Mouse (Mus musculus): ENCODE data around the gene Ddi1. TPM values are rescaled to one million over a fixed set of nuclear protein-coding genes. Genes with fewer than 3 reads are reported as not detected.
"Not testable (repeated sequence)": the region's sequence is repeated elsewhere in the genome, so short reads cannot be mapped to it uniquely, and the experiment has no call there.

The Ddi1 gene
- not detected for total RNA-seq (2021)

- no peak for DNase-seq (ENCODE audit: low spot score in 2 of 2)
- intact Hi-C loops (cut with DNase I) = no loop called here
Measured at GRCm38 (mm10) chr9:6269796-6270280, at the start of gene Ddi1. Ddi1 (minus strand) TSS chr9:6269846.

- no peak for DNase-seq (ENCODE audit: low spot score in 2 of 2)
- intact Hi-C loops (cut with DNase I) = no loop called here
Measured at GRCm38 (mm10) chr9:6317114-6317513, 47.5 kb upstream of the Ddi1 start.

DNA sequence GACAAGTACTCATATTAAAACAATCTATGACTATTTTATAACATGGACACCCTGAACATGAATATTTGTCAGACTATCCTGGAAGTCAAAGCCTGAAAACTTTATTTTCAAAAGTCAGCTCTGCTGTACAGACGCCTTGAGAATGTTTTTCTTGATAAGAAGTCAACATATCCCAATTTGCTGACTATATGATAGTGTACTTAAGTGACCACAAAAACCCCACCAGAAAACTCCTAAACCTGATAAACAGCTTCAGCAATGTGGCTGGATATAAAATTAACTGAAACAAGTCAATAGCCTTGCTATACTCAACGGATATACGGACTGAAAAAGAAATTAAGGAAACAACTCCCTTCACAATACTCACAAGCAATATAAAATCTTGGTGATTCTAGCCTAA lies 36.2 kb upstream of the Ddi1 start:
- DNase-seq (ENCODE audit: low spot score in 2 of 2) = no peak
- intact Hi-C loops (cut with DNase I) = no loop called here

GRCm38 (mm10) chr9:6304590-6304989 lies 34.9 kb upstream of the Ddi1 start:
- DNase-seq (ENCODE audit: low spot score in 2 of 2) = no peak
- intact Hi-C loops (cut with DNase I) = no loop called here

- intact Hi-C loops (cut with DNase I) = no loop called here
- no peak for DNase-seq (ENCODE audit: low spot score in 2 of 2)
Measured at GRCm38 (mm10) chr9:6302050-6302449, 32.4 kb upstream of the Ddi1 start.

GRCm38 (mm10) chr9:6298547-6298946 lies 28.9 kb upstream of the Ddi1 start:
- DNase-seq (ENCODE audit: low spot score in 2 of 2) = no peak
- intact Hi-C loops (cut with DNase I) = no loop called here

DNA sequence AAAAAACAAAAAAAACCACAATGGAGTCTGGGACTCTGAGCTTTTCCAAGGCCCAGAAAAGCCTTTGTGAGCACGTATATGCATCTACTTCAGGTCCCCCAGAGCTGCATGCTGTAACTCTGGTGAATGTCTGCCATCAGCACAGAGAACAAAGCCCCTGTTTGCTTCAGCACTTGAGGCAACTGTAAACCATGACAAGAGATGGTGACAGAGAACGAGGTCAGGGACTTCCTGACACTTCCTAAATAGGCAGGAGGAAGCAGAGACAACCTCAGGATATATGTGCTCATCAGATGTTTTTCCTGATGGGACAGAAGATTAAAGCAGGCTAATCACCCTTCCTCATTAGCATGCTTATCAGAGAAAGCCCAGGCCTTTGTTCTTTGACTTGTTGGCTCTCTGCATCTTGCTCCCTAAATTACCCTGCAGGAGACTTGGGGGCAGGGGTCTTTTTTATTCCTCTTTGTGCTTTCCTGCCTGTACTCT lies 19.6 kb upstream of the Ddi1 start:
- intact Hi-C loops (cut with DNase I) = no loop called here
- DNase-seq (ENCODE audit: low spot score in 2 of 2) = no peak

- no peak for DNase-seq (ENCODE audit: low spot score in 2 of 2)
- intact Hi-C loops (cut with DNase I) = no loop called here
Measured at GRCm38 (mm10) chr9:6286770-6287169, 17.1 kb upstream of the Ddi1 start.

DNA sequence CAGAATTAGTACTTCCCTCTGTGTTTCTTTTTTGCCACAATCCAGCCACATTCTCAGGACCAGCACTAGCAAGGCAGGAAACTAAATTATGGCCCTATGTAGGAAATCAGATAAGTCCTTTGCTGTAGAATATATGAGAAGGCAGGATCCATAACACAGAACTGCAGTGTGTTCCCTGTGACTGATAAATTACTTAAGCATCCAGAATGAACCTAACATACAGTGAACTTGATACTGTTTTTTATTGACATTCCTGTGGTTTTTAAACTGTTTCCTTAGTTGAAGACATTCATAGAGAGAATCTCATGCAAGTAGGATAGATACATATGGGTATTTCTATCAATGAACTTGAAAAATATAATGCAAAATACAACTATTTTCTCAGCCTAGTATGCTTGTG lies 7.9 kb upstream of the Ddi1 start:
- intact Hi-C loops (cut with DNase I) = no loop called here
- no peak for DNase-seq (ENCODE audit: low spot score in 2 of 2)

- no peak for DNase-seq (ENCODE audit: low spot score in 2 of 2)
- intact Hi-C loops (cut with DNase I) = no loop called here
Measured at GRCm38 (mm10) chr9:6276395-6276794, 6.7 kb upstream of the Ddi1 start.

DNA sequence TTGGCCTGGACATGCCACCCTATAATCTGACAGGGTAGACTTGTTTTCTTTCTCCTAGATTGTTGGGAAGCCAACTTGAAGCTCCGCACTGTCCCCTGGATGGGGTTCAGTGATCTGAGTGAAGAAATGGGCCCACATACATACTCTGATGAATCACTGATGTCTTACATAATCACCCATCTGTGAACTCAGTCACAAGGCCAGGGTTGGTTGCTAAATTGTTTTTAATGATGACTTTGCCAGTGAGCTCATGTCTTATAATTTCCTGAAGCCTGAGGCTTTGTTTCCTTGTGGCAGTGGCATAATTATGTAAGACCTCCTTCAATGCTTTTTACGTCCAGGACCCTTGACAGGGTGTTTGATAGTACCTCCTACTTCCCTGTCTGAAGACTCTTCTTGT lies 4.8 kb downstream of the Ddi1 start:
- intact Hi-C loops (cut with DNase I) = no loop called here
- DNase-seq (ENCODE audit: low spot score in 2 of 2) = no peak

GRCm38 (mm10) chr9:6257072-6257471 lies 12.6 kb downstream of the Ddi1 start:
- no peak for DNase-seq (ENCODE audit: low spot score in 2 of 2)
- intact Hi-C loops (cut with DNase I) = no loop called here

DNA sequence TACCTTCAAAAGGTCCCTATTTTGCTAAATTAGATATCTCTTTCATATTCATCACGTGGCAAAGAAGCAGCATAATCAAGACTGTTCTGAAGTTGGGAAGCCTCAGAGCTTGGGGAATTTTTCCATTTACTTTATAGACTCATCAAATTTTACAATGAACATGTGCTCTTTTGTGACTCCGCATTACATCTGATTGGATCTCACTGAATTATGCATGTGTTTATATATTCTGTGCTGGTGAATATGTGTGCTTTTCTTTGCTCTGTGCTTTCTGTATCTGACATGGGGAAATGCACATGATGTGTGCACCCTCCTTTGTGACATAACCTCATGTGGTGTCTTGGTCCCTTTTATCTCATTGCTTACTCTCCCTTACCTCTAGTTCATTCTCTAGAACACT lies 17.7 kb downstream of the Ddi1 start:
- no peak for DNase-seq (ENCODE audit: low spot score in 2 of 2)
- intact Hi-C loops (cut with DNase I) = no loop called here

- intact Hi-C loops (cut with DNase I) = no loop called here
- DNase-seq (ENCODE audit: low spot score in 2 of 2) = no peak
Measured at GRCm38 (mm10) chr9:6250320-6250719, 19.3 kb downstream of the Ddi1 start.

GRCm38 (mm10) chr9:6235982-6236381 lies 33.7 kb downstream of the Ddi1 start:
- DNase-seq (ENCODE audit: low spot score in 2 of 2); intact Hi-C loops (cut with DNase I): not testable (repeated sequence)

- intact Hi-C loops (cut with DNase I) = no loop called here
- DNase-seq (ENCODE audit: low spot score in 2 of 2) = no peak
Measured at GRCm38 (mm10) chr9:6217505-6217904, 52.1 kb downstream of the Ddi1 start.

DNA sequence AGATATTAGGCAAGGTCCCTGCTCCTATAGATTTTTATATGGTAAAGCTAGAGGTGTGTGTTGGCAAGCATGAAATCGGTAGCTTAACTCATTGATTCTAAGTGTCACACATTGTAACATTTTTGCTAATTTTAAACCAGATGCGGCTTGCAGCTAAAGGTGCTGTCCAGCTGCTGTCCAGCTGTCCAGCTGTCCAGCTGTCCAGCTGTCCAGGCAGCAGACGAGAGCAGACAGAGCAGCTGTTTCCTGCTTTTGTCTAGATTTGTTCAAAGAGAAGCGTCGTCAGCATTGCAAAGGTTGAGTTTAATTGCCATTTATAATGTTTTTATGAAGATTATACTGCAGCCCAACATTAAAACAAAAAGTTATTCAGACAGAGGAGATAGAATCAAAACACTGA lies 56.8 kb downstream of the Ddi1 start:
- DNase-seq (ENCODE audit: low spot score in 2 of 2) = no peak
- intact Hi-C loops (cut with DNase I) = no loop called here

Other genes with a start within 250 kb of the Ddi1 start
- 1 to 10 TPM; 2.6 to 3.3 TPM for gene Pdgfd, start 101.3 kb downstream of the Ddi1 start, total RNA-seq (2021)

Data from left cerebral cortex, postnatal 25 days (tissue).